Mouse (Mus musculus): Measurements from ENCODE around the gene Insr.
"Not testable (repeated sequence)": the region's sequence is repeated elsewhere in the genome, so short reads cannot be mapped to it uniquely, and the experiment has no call there.

Insr gene

DNA sequence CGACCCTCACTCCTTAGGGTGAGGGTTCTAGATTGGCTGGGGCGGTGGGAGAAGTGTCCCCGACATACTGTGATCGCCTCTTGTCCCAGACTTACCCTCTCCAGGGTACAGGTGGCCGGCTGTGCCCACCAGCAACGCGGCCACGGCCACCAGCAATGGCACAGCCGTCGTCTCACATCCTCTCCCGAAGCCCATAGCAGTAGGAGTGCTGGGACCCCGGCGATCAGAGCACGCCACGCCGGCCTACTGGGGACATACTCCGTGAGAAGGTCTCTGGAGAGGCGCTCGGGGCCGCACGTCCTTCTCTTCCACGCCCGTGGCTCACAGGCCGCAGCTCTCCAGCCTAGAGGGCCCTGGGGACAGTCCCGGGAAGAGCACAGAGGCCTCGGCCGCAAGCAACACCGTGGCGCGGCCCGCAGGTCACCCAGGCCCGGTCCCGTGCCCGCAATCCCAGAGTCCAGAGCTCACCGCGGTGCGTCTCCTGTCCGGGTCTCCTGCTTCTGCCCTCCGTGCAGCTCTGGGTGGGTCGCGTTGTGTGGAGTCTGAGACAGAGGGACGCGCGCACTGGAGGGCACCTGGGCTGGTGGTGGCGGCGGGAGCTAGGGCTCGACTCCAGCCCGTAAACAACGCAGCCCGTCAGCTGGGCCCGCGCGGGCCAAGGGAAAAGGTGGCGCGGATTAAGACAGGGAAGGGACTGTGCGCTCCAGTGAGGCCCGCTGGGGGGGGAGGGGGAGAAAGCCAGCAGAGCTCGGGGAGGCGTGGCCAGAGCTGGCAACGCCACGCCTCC lies at the start of gene Insr:
Insr (minus strand) TSS at position 684 of the 787 bp plus-strand sequence.
- peak; percentile 91 for DNase-seq (ENCODE audit: low read depth, low spot score)

DNA sequence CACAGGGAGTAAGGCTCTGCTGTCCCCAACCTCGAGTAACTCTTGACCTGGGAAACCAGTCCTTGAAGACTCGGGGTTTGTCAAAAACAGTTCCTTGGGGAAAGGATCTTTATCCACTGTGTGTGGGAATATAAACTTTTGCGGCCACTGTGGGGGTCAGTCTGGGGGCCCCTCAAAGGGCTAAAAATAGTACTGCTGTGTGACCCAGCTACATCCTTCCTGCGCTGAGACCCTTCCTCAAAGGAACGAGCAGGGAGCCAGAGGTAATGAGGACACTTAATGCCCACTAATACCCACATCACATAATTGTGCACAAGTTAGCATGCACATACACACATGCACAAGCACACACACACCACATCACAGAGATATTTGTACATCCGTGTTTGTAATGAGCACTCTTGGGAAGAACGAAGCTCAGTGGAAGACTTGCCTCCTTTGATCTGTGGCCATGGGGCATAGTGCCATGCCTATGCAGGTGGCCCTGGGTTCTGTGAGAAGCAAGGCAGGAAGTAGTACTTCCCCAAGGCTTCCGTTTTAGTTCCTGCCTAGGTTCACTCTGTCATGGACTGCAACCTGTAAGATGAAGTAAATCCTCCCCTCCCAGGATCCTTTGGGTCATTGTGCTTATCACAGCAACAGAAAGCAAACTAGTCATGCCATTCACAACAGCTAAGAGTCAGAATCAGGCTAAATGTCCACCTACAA lies 48.3 kb upstream of the Insr start:
- DNase-seq (ENCODE audit: low read depth, low spot score) = no peak

DNA sequence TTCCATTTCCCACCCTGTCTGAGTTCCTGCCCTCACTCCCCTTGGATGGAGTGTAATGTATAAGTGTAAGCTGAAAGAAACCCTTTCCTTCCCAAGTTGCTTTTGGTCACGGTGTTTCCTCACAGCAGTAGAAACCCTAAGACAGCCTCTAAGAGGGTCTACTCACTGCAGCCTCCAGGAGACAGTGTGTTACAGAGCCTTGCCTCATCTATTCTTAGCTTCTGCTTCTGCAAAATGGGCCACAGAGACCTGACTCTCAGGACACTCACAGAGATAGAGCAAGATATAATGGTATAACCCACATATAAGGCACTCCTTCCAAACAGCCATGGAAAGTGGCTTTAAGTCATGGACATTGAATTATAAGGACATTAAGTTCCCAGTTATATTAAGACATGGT lies 47.6 kb upstream of the Insr start:
- no peak for DNase-seq (ENCODE audit: low read depth, low spot score)

DNA sequence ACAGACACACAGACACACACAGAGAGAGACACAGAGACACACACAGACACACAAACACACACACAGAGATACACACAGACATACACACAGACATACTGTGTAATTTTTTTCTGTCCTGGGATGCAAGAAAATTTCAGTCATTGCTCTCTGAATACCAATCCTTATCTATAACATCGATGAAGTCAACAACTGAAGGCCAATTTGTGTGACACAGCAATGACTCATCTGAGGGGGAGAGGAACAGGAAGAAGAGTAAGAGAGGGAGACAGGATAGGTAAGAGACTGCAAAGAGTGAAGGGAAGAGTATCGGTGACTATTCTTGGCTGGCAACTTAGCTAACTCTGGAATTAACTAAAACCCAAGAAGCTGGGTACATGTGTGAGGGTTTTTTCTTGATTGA lies 44.8 kb upstream of the Insr start:
- no peak for DNase-seq (ENCODE audit: low read depth, low spot score)

DNA sequence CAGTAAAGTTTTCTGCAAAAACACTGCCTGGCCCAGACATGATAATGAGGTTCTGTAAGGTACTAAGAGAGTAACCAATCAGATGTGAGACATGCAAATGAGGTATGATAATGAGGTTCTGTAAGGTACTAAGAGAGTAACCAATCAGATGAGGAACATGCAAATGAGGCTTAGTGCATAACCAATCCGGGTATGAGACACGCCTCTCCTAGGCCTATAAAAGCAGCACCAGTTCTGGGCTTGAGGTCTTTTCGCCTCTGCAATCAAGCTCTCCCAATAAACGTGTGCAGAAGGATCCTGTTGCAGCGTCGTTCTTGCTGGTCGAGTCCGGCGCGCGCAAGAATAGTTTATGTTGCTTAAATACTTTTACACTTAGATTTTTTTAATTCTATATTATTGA lies 39.9 kb upstream of the Insr start:
- not testable (repeated sequence) for DNase-seq (ENCODE audit: low read depth, low spot score)

DNA sequence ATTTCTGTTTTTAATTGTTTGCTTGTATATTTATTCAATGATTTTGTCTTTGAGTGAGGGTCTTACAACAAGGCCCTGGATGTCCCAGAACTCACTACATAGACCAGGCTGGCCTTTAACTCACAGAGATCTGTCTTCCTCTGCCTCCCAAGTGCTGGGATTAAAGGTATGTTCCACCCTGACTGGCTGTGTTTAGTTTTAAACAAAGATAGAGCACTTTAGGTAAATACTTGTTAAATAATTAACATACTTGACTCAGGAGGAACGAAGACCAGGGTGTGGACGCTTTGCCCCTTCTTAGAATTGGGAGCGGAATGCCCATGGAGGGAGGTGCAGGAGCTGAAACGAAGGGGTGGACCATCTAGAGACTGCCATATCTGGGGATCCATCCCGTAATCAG lies 37.2 kb upstream of the Insr start:
- DNase-seq (ENCODE audit: low read depth, low spot score) = no peak

DNA sequence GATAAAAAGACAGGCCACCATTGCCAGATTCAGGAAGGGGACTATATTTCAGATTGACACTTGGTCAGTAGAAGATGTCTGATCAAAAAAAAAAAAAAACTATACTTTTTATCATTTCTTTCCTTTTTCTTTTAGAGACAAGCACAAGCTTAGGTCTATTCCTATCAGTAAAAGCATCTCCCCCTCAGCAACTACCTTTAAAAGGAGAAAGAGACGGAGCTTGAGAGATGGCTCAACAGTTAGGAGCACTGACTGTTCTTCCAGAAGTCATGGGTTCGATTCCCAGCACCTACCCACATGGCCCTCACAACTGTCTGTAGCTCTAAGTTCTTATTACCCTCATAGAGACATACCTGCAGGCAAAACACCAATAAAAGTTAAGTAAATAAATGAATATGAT lies 34.9 kb upstream of the Insr start:
- DNase-seq (ENCODE audit: low read depth, low spot score) = no peak

DNA sequence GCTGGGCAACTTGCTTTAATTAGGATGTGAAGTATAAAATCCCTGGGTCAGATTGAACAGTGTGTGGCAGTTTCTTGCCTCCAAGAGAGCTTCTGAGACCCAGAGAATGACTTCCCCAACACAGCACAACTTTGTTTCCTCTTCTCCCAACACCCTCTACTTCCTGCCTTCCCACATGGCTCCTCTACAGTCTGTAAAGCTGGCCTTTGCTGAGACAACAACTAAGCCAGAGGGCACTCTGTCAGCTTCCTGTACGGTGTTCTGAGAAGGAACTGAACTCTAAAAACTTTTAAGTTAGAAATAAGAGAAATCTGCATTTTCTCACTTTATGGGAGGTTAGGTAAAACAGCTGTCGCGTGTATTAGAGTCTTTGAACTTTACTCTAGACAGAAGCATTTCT lies 34.4 kb upstream of the Insr start:
- no peak for DNase-seq (ENCODE audit: low read depth, low spot score)

DNA sequence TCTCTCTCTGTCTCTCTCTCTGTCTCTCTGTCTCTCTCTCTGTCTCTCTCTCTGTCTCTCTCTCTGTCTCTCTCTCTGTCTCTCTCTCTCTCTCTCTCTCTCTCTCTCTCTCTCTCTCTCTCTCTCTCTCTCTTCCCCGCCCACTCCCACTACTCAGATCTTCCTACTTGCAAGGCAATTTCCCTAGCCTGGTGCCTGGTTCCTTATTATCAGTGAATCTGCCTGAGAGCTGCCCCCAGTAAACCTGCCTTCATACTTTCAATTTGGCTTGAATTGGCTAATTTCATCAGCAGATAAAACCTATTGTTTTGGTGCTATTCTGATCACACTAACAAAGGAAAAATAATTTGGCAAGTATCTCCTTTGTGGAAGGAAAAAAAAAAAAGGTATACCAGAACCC lies 34.0 kb upstream of the Insr start:
- not testable (repeated sequence) for DNase-seq (ENCODE audit: low read depth, low spot score)

DNA sequence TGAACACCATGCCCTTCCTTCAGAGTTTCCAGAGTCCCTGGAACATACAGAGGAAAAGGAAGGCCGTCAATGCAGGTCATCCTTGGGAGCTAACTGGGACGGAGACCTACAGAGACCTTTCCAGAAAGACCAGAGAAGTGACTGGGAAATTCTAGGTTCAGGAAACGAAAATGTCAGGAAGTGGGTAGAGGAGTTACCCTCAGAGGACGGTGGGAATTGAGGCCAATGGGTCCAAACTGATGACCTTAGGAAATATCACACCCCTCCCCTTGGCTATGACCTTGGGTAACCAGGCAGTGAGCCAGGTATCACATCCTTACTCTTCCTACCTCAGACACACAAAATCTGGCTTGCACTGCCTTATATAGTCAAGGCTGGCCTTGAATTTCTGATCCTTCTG lies 32.1 kb upstream of the Insr start:
- no peak for DNase-seq (ENCODE audit: low read depth, low spot score)

DNA sequence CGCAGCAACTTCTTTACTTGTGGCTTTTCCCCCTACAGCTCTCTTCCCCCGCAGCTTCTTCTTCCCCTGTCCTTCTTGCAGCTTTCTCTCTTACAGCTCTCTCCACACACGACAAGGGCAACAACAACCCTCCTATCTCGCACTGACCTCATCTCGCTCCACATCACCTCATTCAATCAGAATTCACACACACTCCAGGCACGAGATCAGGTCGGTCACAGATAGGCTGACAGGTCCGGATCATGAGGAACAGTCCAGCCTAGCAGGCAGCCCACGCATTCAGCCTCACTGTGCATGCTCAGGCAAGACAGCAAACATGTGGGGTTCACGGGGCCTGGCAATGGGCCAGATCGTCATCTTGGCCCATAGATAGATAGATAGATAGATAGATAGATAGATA lies 30.2 kb upstream of the Insr start:
- DNase-seq (ENCODE audit: low read depth, low spot score) = no peak

DNA sequence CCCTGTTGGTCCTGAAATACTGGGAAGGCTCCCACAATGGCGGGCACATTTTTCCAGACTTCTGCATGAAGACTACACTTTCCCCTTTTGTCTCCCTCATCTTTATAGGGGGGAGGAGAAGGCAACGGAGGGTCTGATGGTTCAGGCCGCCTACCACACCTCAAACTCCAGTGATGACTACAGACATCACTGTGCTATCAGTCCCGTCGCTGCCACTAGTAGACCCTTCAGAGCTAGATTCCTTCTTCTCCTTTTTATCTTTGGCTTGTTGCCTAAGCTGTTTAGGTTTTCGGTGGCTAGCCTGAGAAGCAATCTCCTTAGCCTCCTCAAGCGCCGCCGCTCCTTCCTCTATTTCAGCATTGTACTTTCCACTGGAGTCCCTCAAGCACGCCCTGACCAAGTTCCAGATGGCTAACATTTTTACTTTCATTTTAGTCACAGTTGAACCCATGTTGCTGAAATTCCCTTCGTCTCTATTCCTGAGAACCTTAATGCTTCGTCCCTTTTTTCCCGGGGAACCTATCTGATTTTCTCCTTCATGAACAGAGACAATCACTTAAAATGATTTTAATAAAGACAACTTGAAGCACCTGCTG lies 28.9 kb upstream of the Insr start:
- DNase-seq (ENCODE audit: low read depth, low spot score) = not testable (repeated sequence)

DNA sequence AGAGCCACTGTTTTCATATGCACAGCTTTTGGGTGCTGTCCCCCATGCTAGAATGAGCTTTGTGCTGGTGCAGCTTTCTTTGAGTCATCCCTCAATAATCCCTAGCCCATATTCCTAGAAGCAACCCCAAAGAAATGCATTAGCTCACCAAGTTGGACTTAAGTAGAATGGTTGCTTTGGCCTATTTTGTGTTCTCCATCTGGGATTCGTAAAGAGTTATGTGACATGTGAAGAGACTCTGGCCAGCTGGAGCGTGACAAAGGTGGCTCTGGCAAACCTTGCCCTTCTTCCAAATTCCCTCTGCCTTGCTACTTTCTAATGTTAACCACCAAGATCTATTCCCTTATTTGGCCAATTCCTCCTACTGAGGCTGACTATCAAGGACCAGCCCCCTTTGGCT lies 22.7 kb upstream of the Insr start:
- no peak for DNase-seq (ENCODE audit: low read depth, low spot score)

DNA sequence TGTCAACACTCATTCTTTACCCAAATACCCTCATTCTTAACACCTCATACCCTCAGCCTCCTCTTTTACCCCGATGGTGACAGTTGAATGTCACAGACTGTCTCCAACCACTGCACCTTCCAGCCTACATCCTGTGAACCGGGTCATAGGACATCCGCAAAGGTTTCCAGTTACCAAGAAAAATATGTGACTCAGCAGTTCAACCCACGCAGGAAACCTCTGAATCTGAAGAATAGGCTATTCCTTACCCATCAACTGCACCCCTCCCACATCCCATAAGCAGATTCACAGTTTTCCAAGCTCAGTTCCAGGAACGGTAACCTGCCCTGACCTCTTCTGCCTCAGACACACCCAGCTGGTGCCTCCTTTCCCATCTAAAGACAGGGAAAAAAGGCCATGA lies 19.9 kb upstream of the Insr start:
- DNase-seq (ENCODE audit: low read depth, low spot score) = no peak

DNA sequence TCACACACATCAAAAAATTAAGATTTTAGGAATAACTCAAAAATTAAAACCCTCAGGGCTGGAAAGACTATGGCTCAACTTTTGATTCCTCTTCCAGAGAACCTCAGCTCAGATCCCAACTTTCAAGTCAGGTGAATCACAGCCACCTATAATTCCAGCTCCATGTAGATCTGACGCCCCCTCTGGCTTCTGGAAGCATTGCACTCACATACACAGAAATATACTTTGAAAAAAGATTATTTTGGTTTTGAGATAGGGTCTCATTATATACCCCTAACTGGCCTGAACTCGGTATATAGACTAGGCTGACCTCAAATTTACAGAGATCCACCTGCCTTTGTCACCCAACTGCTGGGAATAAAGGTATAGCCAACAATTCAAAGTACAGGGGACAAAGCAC lies 6.4 kb upstream of the Insr start:
- no peak for DNase-seq (ENCODE audit: low read depth, low spot score)

DNA sequence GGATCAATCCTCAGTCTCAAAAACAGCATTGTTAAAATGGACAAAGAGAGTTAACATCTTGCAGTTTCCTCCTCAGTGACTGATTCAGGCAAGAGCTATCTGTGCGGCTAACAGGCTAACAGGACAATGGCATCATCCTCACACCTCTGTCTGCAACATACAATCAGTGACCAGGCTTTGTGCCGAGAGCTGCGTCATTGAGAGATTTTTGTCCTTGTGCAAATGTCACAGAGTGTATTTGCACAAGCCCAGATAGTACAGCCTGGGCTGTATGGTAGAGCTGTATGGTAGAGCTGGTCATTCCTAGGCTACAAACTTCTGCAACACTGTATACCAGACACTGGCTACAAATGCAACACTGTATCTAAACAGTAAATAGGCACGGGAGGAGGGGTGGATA lies 5.2 kb upstream of the Insr start:
- no peak for DNase-seq (ENCODE audit: low read depth, low spot score)

DNA sequence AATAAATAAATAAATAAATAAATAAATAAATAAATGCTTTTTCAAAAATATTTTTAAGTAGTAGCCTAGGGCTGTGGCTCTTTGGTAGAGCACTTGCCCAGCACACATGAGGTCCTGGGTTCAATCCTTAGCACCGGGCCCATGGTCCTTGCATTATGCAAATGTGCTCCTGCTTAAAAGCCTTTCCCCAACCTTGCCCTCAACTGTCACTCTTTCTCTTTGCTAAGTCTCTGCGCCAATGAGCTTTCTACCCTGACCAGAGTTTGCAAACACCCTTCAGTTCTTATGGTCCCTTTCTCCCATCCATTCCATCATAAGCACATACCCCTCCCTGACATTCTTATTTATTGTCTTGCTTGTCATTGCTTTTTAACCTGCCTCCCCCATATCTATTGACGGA lies 1.9 kb upstream of the Insr start:
- no peak for DNase-seq (ENCODE audit: low read depth, low spot score)

DNA sequence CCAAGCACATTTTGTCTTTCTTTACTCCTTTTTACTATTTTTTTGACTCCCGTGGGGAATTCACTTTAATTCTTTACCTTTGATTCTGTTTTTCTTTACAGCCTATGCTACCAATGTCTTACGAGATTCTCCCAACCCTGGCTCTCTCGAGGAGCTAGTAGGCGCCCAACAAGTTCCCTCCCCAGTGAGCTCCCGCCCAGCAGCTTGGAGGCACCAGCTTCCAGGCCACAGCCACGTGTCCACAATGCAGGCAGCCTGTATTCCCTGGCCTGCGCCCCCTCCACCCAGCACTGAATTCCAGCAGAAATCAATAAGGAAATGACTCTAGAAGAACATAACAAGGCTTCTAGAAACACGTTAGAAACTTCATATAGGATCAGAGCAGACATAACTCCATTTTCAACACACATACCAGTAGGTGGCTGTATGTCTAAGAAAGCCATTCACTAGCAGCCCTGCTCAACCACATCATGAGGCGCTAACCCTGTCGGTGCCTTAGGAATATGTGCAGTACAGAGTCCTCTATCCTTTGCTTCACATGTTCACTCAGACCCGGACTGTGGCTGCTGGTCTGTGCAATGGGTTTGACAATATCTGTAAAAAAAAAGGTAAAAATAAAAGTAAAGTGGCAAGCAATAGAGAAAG lies 971 bp upstream of the Insr start:
- peak; percentile 38 for DNase-seq (ENCODE audit: low read depth, low spot score)

DNA sequence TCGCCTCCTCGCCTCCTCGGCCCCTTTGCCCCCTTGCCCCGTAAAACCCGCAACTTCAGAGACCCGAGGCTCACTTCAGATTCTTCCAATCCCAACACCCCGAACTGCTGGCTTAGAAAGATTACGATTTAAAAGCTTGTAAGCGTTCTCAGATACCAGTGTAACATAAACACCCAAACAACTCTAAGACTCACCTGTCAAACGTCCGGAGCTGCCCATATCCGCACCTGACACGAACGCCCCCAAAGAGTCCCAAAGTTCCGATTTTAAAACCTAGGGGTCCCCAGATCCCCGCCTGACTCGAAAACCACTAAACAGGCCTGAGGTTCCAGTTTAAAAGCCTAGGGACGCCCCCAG lies 282 bp upstream of the Insr start:
- DNase-seq (ENCODE audit: low read depth, low spot score) = no peak

DNA sequence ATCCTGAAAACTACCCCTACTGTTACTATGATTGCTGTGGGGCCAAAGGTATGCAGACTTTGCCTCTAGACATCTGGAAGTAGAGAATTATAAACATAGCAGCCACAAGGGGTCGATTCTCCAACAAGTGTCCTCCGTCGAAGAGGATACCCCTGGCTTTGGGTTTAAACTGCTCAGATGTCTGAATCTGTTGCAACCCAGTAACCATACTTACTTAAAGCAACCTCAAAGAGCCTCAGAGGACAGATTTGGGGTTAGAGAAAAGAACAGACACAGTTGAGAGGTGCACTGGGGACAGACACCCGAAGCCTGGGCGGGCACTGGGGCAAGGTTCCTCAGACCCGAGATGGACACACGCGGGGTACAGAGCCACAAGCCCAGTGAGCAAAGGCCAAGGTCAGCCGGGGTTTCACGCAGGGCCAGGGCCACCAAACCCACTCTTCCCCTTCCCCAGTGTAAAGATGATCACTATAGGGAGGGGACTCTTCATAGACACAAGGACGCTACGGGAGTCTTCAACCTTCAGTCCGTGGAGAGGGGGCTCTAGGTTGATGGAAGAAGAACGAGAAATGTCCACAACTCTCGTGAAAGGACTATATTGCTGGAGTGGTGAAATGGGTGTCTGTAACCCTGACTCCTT lies 1.1 kb downstream of the Insr start:
- no peak for DNase-seq (ENCODE audit: low read depth, low spot score)

DNA sequence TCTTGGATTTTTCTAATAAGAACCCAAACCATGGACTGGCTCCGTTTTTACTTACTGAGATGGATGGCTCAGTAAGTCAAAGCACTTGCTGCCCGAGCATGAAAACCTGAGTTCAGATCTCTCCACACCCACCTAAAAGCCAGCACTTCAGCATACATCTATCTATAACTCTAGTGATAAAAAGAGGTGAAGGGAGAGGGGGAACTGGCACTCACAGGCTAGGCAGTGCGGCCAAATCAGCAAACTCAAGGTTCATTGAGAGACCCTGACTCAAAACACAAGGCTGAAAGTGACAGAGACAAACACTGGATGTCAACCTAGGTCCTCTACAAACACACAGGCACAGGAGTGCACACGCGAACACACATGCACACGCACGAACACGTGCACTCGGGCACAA lies 2.2 kb downstream of the Insr start:
- no peak for DNase-seq (ENCODE audit: low read depth, low spot score)

DNA sequence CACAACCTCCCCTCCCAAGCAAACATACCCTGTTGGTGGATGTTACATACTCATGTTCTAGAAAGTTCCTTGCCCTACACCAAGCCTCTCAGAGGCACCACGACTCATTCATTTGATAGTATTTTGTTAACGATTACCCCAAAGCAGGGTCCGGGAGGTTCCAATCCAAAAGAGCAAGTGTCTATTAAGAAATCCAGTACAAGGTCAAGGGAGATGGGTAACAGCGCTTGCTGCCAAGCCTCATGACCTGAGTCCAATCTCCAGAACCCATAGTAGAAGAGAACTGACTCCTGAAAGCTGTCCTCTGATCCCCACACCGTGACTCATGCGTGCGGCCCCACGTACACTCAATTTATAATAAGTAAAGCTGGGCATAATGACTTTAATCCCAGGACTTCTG lies 3.4 kb downstream of the Insr start:
- no peak for DNase-seq (ENCODE audit: low read depth, low spot score)
